Mouse (Mus musculus) megakaryocyte, embryonic 14.5 days (primary cell): Measurements from ENCODE around the gene Nxn.

Experiments used
- FLI1 ChIP-seq: IDR thresholded peaks from 2 replicates; pipeline ENCODE4 v1.6.1; 2012; ENCODE audit warnings: low read length, inconsistent platforms, mixed read lengths
- GATA1 ChIP-seq: IDR thresholded peaks from 3 replicates; pipeline ENCODE4 v1.6.1; 2012; ENCODE audit warnings: mixed read lengths, low read length, inconsistent platforms, borderline replicate concordance

DNA sequence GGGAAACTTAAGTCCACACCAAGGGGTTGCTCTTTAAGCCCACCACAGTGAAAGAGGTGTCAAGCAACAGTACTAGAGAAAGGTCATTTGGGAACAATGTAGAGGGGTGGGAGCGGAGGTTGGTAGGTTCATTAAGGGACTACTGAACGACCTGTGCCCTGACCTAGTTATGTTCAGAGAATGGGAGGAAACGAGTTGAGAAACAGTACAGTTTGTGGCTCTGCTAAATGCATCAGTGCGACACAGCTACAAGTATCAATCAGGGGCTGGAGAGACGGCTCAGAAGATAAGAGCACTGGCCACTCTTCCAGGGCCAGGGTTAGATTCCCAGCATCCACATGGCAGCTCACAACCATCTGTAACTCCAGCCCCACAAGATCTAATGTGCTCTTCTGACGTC is 84.8 kb downstream of the Nxn start:
- TF ChIP-seq GATA1 (no peak), FLI1 (no peak)
